Mouse (Mus musculus): ENCODE measurements at regions not wholly inside any gene's neighbourhood (a gene's known extent, or its start where the extent isn't known, plus 50 kb on each side); places are given as distances from the start of the nearest gene placed in this dataset.

GRCm38 (mm10) chr1:75612083-75612720 lies 66.1 kb downstream of the Slc4a3 start:
- DNase-seq (ENCODE audit: low spot score in 2 of 2), result no peak

GRCm38 (mm10) chr1:75613206-75613605 lies 67.1 kb downstream of the Slc4a3 start:
- no peak for DNase-seq (ENCODE audit: low spot score in 2 of 2)

GRCm38 (mm10) chr1:75616971-75617370 lies 70.9 kb downstream of the Slc4a3 start:
- no peak for DNase-seq (ENCODE audit: low spot score in 2 of 2)

GRCm38 (mm10) chr1:75618367-75618790 lies 72.3 kb downstream of the Slc4a3 start:
- no peak for DNase-seq (ENCODE audit: low spot score in 2 of 2)

- no peak for DNase-seq (ENCODE audit: low spot score in 2 of 2)
These were observed 84.2 kb downstream of the Slc4a3 start for GRCm38 (mm10) chr1:75630287-75630686.

GRCm38 (mm10) chr1:75631729-75632128 lies 85.7 kb downstream of the Slc4a3 start:
- no peak for DNase-seq (ENCODE audit: low spot score in 2 of 2)

GRCm38 (mm10) chr1:75635591-75635990 lies 89.5 kb downstream of the Slc4a3 start:
- DNase-seq (ENCODE audit: low spot score in 2 of 2), result no peak

GRCm38 (mm10) chr1:75639031-75640001 lies 93.2 kb downstream of the Slc4a3 start:
- DNase-seq (ENCODE audit: low spot score in 2 of 2), result no peak

- DNase-seq (ENCODE audit: low spot score in 2 of 2), result no peak
These were observed 96.4 kb downstream of the Slc4a3 start for GRCm38 (mm10) chr1:75642496-75642895.

GRCm38 (mm10) chr1:75652547-75652946 lies 106.5 kb downstream of the Slc4a3 start:
- DNase-seq (ENCODE audit: low spot score in 2 of 2), result no peak

- DNase-seq (ENCODE audit: low spot score in 2 of 2), result no peak
These were observed 107.0 kb downstream of the Slc4a3 start for GRCm38 (mm10) chr1:75652987-75653573.

- DNase-seq (ENCODE audit: low spot score in 2 of 2), result peak in 1 of 2 experiments; percentile 9
These were observed 107.6 kb downstream of the Slc4a3 start for GRCm38 (mm10) chr1:75653671-75654076.

GRCm38 (mm10) chr1:75656592-75656991 lies 110.5 kb downstream of the Slc4a3 start:
- DNase-seq (ENCODE audit: low spot score in 2 of 2), result no peak

GRCm38 (mm10) chr1:75660336-75661100 lies 114.5 kb downstream of the Slc4a3 start:
- DNase-seq (ENCODE audit: low spot score in 2 of 2), result no peak

- DNase-seq (ENCODE audit: low spot score in 2 of 2), result no peak
These were observed 116.3 kb downstream of the Slc4a3 start for GRCm38 (mm10) chr1:75662141-75662990.

GRCm38 (mm10) chr1:75667736-75668269 lies 121.7 kb downstream of the Slc4a3 start:
- no peak for DNase-seq (ENCODE audit: low spot score in 2 of 2)

GRCm38 (mm10) chr1:75676295-75676694 lies 130.2 kb downstream of the Slc4a3 start:
- no peak for DNase-seq (ENCODE audit: low spot score in 2 of 2)

- DNase-seq (ENCODE audit: low spot score in 2 of 2), result no peak
These were observed 131.6 kb downstream of the Slc4a3 start for GRCm38 (mm10) chr1:75677695-75678094.

- no peak for DNase-seq (ENCODE audit: low spot score in 2 of 2)
These were observed 132.2 kb downstream of the Slc4a3 start for GRCm38 (mm10) chr1:75678279-75678678.

GRCm38 (mm10) chr1:75680366-75680765 lies 134.3 kb downstream of the Slc4a3 start:
- DNase-seq (ENCODE audit: low spot score in 2 of 2), result no peak

Data from thymus, postnatal 10 days (tissue).